Mouse (Mus musculus) gastrocnemius, postnatal 36 days (tissue): ENCODE results near the gene Ppp1r21. TPM values are rescaled to one million over a fixed set of nuclear protein-coding genes. Genes with fewer than 3 reads are reported as not detected.

ENCODE experiments used
- DNase-seq, 2 experiments: peaks; one replicate each; pipeline ENCODE4 v3.0.0; 2022
- intact Hi-C: fragments of 180-260 bp; cut with DNase I; formaldehyde crosslinking; loops from one replicate; pipeline ENCODE4 v1.15.1; 2025
- total RNA-seq, 2 experiments: library from RNA; stranded (reverse); gene quantifications; 2 replicates each; pipeline ENCODE4 v1.2.3; 2021

Ppp1r21 gene
- total RNA-seq, 2 experiments from 2014 or later = 4.5 to 4.7 TPM

DNA sequence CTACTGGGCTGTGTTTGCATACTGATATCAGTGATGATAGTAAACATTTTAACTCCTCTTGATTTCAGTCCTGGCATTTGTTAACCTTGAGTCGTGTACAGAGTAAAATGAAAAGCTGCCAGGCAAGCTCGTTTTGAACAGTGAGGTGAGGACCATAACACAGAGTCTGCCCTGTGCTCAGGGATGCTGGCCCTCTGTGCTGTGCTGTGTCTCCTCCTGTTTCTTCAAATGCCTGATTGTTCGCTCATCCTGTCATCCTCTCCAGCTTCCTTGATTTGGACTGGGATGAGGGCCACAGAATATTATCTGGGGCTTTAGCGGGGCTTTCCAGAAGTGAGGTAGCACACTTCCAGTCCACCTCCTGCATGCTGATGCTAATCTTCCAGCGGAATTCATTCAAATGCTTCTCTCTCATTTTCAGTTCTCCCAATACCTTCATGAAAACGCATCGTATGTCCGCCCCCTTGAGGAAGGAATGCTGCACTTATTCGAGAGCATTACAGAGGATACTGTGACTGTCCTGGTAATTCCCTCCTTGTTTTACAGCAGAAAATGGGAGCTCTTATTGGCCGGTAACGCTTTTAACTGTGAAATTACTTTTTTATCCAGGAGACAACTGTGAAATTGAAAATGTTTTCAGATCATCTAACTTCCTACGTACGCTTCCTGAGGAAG, 28.4 kb downstream of the Ppp1r21 start:
- peak in 1 of 2 experiments; percentile 70 for DNase-seq
- intact Hi-C loops = no loop called here

DNA sequence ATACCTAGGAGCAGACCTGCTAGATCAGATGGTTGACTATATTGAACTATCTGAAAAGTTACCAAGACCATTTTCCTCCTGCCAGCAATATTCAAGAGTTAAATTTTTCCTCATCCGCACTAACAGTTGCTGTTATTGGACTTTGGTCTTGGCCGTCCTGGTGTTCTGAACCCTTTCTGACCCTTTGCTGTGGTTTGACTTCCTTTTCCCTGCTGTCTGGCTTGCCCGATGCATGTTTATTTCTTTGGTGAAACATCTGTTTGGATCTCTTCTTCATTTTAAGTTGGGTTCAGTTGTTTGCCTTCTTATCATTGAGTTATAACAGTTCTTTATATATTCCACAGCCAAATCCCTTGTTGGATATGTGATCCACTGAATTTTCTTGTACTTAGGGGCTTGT, 33.7 kb downstream of the Ppp1r21 start:
- DNase-seq = no peak
- intact Hi-C loops = no loop called here

- no peak for DNase-seq
- intact Hi-C loops = no loop called here
These were observed 40.1 kb downstream of the Ppp1r21 start for GRCm38 (mm10) chr17:88569807-88570540.

DNA sequence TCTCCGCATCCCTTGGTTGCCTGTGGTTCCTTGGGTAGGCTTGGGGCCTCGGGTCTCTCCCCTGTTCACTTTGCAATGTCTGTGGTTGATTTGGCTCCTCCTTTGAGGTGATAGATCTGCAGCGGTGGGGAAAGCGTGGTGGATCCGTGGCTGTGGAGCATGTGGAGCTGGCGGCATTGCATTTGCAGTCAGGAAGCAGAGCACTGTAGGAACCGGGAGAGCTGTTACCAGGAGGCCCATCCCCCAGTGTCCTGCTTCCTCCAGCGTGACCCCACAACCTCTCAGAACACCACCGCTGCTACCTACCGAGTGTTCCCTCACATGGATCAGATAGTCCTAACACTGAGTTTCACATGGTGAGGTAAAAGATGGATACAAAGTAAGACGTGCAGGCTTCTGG, 40.9 kb downstream of the Ppp1r21 start:
- DNase-seq = no peak
- intact Hi-C loops = no loop called here

GRCm38 (mm10) chr17:88574811-88575210, 44.9 kb downstream of the Ppp1r21 start:
- no peak for DNase-seq
- intact Hi-C loops = no loop called here

GRCm38 (mm10) chr17:88578522-88579242, 48.8 kb downstream of the Ppp1r21 start:
- DNase-seq = no peak
- intact Hi-C loops = no loop called here

DNA sequence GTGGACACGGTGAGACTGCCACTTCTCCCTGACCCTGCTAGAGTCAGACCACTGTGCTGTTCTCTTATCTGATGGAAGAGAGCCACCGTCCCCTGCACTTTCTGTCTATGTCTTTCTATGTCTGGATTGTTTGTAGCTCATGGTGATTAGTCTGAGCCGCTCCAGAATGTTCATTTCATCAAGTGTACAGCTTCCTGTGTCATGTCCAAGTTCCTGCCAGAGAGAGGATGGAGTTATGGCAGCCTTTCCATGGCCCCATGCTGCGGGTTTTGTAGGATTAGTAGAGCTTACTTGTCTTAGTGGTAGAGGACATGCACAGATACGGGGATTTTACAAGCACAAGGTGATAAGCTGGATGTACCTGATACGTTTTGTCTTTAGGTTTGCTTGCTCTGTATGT, 50.6 kb downstream of the Ppp1r21 start:
- intact Hi-C loops = no loop called here
- no peak for DNase-seq

- intact Hi-C loops = no loop called here
These were observed 51.6 kb downstream of the Ppp1r21 start for GRCm38 (mm10) chr17:88581511-88582021.

GRCm38 (mm10) chr17:88582999-88583398, 53.1 kb downstream of the Ppp1r21 start:
- intact Hi-C loops = no loop called here

More at GRCm38 (mm10) chr17:88581511-88582021, 51.6 kb downstream of the Ppp1r21 start:
- DNase-seq = no peak

DNA sequence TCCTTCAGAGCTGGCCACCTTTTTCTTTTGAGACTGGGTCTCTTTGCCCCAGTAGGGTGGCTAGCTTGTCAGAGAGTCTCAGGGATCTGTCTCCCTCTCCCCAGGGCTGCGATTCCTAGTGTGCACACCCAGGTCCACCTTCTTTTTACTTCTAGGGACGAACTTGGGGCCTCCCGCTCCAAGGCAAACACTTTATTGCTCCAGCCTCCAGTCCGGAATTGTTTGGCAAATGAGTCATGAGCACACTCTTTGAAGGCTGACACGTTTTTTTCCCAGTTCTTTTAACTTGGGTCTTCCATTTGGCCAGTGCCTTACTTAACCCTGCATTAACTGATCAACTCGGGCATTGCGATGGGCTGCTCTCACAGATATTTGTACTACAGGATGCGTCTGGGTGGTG, 53.5 kb downstream of the Ppp1r21 start:
- DNase-seq = no peak
- intact Hi-C loops = no loop called here

More at GRCm38 (mm10) chr17:88582999-88583398, 53.1 kb downstream of the Ppp1r21 start:
- DNase-seq = no peak

- intact Hi-C loops = no loop called here
- DNase-seq = no peak
These were observed 57.5 kb downstream of the Ppp1r21 start for GRCm38 (mm10) chr17:88587371-88587770.

- intact Hi-C loops = no loop called here
These were observed 58.3 kb downstream of the Ppp1r21 start for GRCm38 (mm10) chr17:88588228-88588627.

DNA sequence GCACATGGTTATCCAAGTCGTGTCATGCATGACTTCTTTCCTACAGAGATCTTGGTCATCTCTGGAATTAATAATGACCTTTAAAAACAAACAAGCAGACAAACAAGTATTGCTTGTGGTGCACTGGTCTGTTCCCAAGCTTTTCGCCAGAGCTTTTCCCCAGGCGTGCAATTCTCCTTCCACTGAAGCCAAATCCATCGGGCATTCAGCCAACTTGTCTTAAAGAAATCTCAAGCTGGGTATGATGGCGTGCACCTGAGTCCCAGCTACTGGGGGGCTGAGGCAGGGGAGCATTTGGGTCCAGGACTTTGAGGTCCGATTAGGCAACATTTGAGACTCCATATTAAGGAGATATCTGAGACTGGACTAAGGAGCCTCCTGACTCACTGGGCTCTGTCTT, 60.3 kb downstream of the Ppp1r21 start:
- intact Hi-C loops = no loop called here
- DNase-seq = no peak

More at GRCm38 (mm10) chr17:88588228-88588627, 58.3 kb downstream of the Ppp1r21 start:
- DNase-seq = no peak

GRCm38 (mm10) chr17:88595071-88595470, 65.2 kb downstream of the Ppp1r21 start:
- intact Hi-C loops = no loop called here
- no peak for DNase-seq

GRCm38 (mm10) chr17:88596068-88596467, 66.2 kb downstream of the Ppp1r21 start:
- no peak for DNase-seq
- intact Hi-C loops = no loop called here

DNA sequence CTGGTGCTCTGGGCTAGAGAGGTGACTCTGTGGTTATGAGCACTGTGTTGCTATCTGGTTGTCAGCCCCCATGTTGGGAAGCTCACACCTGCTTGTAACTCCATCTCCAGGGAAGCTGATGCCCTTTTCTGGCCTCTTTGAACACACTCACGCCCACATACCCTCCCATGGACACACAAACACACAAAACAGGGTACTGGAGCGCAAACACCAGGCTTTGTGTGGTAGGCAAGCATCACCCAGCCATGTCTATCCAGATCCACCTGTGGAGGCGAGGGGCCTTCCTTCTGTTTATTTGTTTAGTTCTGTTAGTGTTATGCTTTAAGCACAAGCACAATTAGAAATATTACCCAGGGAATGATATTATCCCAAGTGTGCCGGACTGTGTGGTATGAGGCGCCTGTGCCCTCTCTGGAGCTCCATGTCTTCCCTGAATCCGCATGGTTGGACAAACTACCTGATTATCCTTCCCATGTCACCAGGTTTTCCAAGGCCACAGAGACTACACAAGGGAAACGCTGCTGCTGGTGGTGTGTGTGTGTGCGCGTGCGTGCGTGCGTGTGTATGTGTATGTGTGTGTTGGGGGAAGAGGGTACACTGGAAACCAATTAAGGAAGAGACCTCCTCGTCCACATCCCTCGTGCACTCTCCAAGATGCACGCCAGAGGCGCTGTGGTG, 66.8 kb downstream of the Ppp1r21 start:
- DNase-seq = no peak
- intact Hi-C loops = no loop called here

- intact Hi-C loops = no loop called here
- DNase-seq = peak; percentile 56 to 61
These were observed 67.5 kb downstream of the Ppp1r21 start, which contains the start of gene Ston1 for GRCm38 (mm10) chr17:88597222-88598055. Gene Ston1 (plus strand): TSS chr17:88597684.

DNA sequence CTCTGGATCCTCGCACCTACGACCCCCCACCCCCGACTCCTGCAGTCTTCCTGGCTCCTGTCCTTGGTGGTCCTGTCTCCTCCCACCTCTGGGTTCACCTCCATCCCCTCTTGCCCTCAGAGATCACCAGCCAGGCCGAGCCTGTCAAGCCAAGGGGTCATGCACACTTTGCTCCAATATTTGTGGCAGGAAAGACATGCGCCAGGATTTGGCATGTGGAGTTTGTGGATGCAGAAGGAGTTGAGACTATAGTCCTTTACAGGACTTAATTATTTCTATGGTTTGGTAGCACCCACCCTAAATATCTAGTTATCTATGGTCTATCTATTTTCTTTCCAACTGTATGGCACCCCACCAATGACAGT, 68.1 kb downstream of the Ppp1r21 start:
- DNase-seq = no peak
- intact Hi-C loops = no loop called here

GRCm38 (mm10) chr17:88598570-88599368, 68.9 kb downstream of the Ppp1r21 start:
- intact Hi-C loops = no loop called here
- no peak for DNase-seq
